Mouse (Mus musculus) left cerebral cortex, adult 9 months (tissue): ENCODE results near the gene Ace.

Experiments
- DNase-seq, 2 experiments: peaks; one replicate each; pipeline ENCODE4 v3.0.0; 2022; ENCODE audit warnings: low spot score in 2 of 2

The Ace gene

GRCm38 (mm10) chr11:105946694-105947154 lies 21.0 kb upstream of the Ace start:
- no peak for DNase-seq

- no peak for DNase-seq
Measured at GRCm38 (mm10) chr11:105948255-105948654, 19.5 kb upstream of the Ace start.

GRCm38 (mm10) chr11:105950519-105950918 lies 17.2 kb upstream of the Ace start:
- no peak for DNase-seq

GRCm38 (mm10) chr11:105951601-105952044 lies 16.1 kb upstream of the Ace start:
- no peak for DNase-seq

GRCm38 (mm10) chr11:105952111-105952510 lies 15.6 kb upstream of the Ace start:
- DNase-seq: no peak

- no peak for DNase-seq
Measured at GRCm38 (mm10) chr11:105952911-105953386, 14.8 kb upstream of the Ace start, which contains the start of gene Cyb561. Gene Cyb561 (minus strand): TSS chr11:105953336.

- DNase-seq: no peak
Measured at GRCm38 (mm10) chr11:105953402-105953801, 14.3 kb upstream of the Ace start.

- DNase-seq: no peak
Measured at GRCm38 (mm10) chr11:105955815-105956430, 11.8 kb upstream of the Ace start.

GRCm38 (mm10) chr11:105957501-105957900 lies 10.2 kb upstream of the Ace start:
- no peak for DNase-seq

GRCm38 (mm10) chr11:105958566-105958965 lies 9.2 kb upstream of the Ace start:
- no peak for DNase-seq

GRCm38 (mm10) chr11:105959355-105959754 lies 8.4 kb upstream of the Ace start:
- DNase-seq: peak in 1 of 2 experiments; percentile 60

GRCm38 (mm10) chr11:105964691-105965090 lies 3.1 kb upstream of the Ace start:
- no peak for DNase-seq

GRCm38 (mm10) chr11:105966288-105966687 lies 1.5 kb upstream of the Ace start:
- DNase-seq: no peak

GRCm38 (mm10) chr11:105968948-105969347 lies 1.2 kb downstream of the Ace start:
- no peak for DNase-seq

- no peak for DNase-seq
Measured at GRCm38 (mm10) chr11:105969516-105969915, 1.8 kb downstream of the Ace start.

- DNase-seq: no peak
Measured at GRCm38 (mm10) chr11:105974593-105974992, 6.8 kb downstream of the Ace start.

- no peak for DNase-seq
Measured at GRCm38 (mm10) chr11:105975050-105975449, 7.3 kb downstream of the Ace start.

GRCm38 (mm10) chr11:105975636-105976035 lies 7.9 kb downstream of the Ace start:
- DNase-seq: no peak

GRCm38 (mm10) chr11:105978232-105978631 lies 10.5 kb downstream of the Ace start:
- DNase-seq: no peak

GRCm38 (mm10) chr11:105978634-105979033 lies 10.9 kb downstream of the Ace start:
- DNase-seq: no peak

GRCm38 (mm10) chr11:105984452-105984851 lies 16.7 kb downstream of the Ace start:
- DNase-seq: no peak

GRCm38 (mm10) chr11:105987446-105987845 lies 19.7 kb downstream of the Ace start:
- no peak for DNase-seq

GRCm38 (mm10) chr11:105989446-105989845 lies 21.7 kb downstream of the Ace start:
- no peak for DNase-seq

- no peak for DNase-seq
Measured at GRCm38 (mm10) chr11:105990231-105990630, 22.5 kb downstream of the Ace start.
